10 mouse cellular contexts compared by ENCODE assay signal in genomic region chr12:99670762-99671152, GRCm38 (mm10).
DNase-seq lines count a peak whose midpoint lies in the region; ATAC-seq lines count a peak whose summit lies in the region.
"Had no signal": no experiment of that assay in that cellular context is flagged by ENCODE, and none has a peak within 500 bp of the region (broad histone marks: within the 10 kb centered on the region; RNA-seq: fewer than 3 reads in every experiment).

No protein-coding gene starts in this region.

- no peak for ATAC-seq in hindbrain, embryonic 12.5 days (ENCODE audit: low FRiP score)
- ATAC-seq in forebrain, embryonic 15.5 days (replicated peaks) = peak; percentile 62
- 0 out of 2 replicates have a peak, but pooled peaks have one; percentile 30 for ATAC-seq in midbrain, embryonic 15.5 days (replicated peaks)
- ATAC-seq: Patski had no signal

- peaks cover 11% of the 10 kb centered on the region for H3K4me1 ChIP-seq in hindbrain, embryonic 12.5 days
- peaks cover 18% of the 10 kb centered on the region for H3K4me1 ChIP-seq in hindbrain, embryonic 10.5 days (replicated peaks)
- peaks cover 2% of the 10 kb centered on the region; the same call in 1 of the 2 replicates for H3K4me1 ChIP-seq in brown adipose tissue, adult 24 weeks (ENCODE audit: control insufficient read depth, insufficient read depth, insufficient read length, low read length)
- peaks cover 30% of the 10 kb centered on the region for H3K4me1 ChIP-seq in forebrain, embryonic 15.5 days
- peaks cover 16% of the 10 kb centered on the region for H3K4me1 ChIP-seq in midbrain, embryonic 15.5 days

- H3K4me3 ChIP-seq in hindbrain, embryonic 12.5 days = no peak overlapping the region
- no peak overlapping the region for H3K4me3 ChIP-seq in hindbrain, embryonic 10.5 days
- peak overlapping the region; percentile 44; the same call in 1 of the 2 replicates for H3K4me3 ChIP-seq in brown adipose tissue, adult 24 weeks (ENCODE audit: insufficient read depth, low read depth, low read length)
- peak overlapping the region; percentile 13 for H3K4me3 ChIP-seq in forebrain, embryonic 15.5 days
- no peak overlapping the region for H3K4me3 ChIP-seq in midbrain, embryonic 15.5 days

- no peak overlapping the region for H3K9ac ChIP-seq in hindbrain, embryonic 12.5 days
- H3K9ac ChIP-seq in forebrain, embryonic 15.5 days (replicated peaks) = no peak overlapping the region
- no peak overlapping the region for H3K9ac ChIP-seq in midbrain, embryonic 15.5 days
- H3K9ac ChIP-seq: liver, embryonic 14.5 days had no signal

- DNase-seq in hindbrain, embryonic 10.5 days (ENCODE audit: low spot score) = no peak
- no peak for DNase-seq in left cerebral cortex, postnatal 25 days (ENCODE audit: low spot score in 2 of 2)
- DNase-seq in left cerebral cortex, postnatal 14 days (ENCODE audit: low spot score in 2 of 2) = no peak
- no peak for DNase-seq in testis, postnatal 10 days (ENCODE audit: low spot score)

- 0 out of 2 replicates have a peak overlapping the region, but pooled peaks have one; percentile 23 for H3K27ac ChIP-seq in hindbrain, embryonic 12.5 days
- H3K27ac ChIP-seq in hindbrain, embryonic 10.5 days = no peak overlapping the region
- H3K27ac ChIP-seq in brown adipose tissue, adult 24 weeks (replicated peaks; ENCODE audit: low read depth, low read length) = no peak overlapping the region
- peak overlapping the region; percentile 76 for H3K27ac ChIP-seq in forebrain, embryonic 15.5 days (replicated peaks)
- no peak overlapping the region for H3K27ac ChIP-seq in midbrain, embryonic 15.5 days
- H3K27ac ChIP-seq: liver, embryonic 14.5 days had no signal

- 68% methylated on average over 7 of the region's 7 CpGs for WGBS in hindbrain, embryonic 12.5 days
- 80% methylated on average over 7 of the region's 7 CpGs for WGBS in hindbrain, embryonic 10.5 days
- WGBS in forebrain, embryonic 15.5 days = 19% methylated on average over 7 of the region's 7 CpGs
- WGBS in midbrain, embryonic 15.5 days = 58% methylated on average over 7 of the region's 7 CpGs

- no peaks in the 10 kb centered on the region for H3K27me3 ChIP-seq in hindbrain, embryonic 12.5 days
- no peaks in the 10 kb centered on the region for H3K27me3 ChIP-seq in hindbrain, embryonic 10.5 days (ENCODE audit: insufficient read depth, poor library complexity, severe bottlenecking)
- no peaks in the 10 kb centered on the region for H3K27me3 ChIP-seq in forebrain, embryonic 15.5 days
- H3K27me3 ChIP-seq in midbrain, embryonic 15.5 days (replicated peaks) = no peaks in the 10 kb centered on the region
- H3K27me3 ChIP-seq: Patski had no signal

- H3K9me3 ChIP-seq in hindbrain, embryonic 12.5 days (replicated peaks) = no peaks in the 10 kb centered on the region
- no peaks in the 10 kb centered on the region for H3K9me3 ChIP-seq in hindbrain, embryonic 10.5 days
- no peaks in the 10 kb centered on the region for H3K9me3 ChIP-seq in forebrain, embryonic 15.5 days
- no peaks in the 10 kb centered on the region for H3K9me3 ChIP-seq in midbrain, embryonic 15.5 days

- peak overlapping the region; percentile 17; the same call in 1 of the 2 replicates for H3K4me2 ChIP-seq in hindbrain, embryonic 12.5 days (replicated peaks)
- peak overlapping the region; percentile 27 for H3K4me2 ChIP-seq in forebrain, embryonic 15.5 days (replicated peaks)
- H3K4me2 ChIP-seq in midbrain, embryonic 15.5 days = peak overlapping the region; percentile 17

- intact Hi-C loops in left cerebral cortex, postnatal 25 days (cut with DNase I) = loop anchor here (5.0 kb wide), 1 partner anchor 47 kb away; no protein-coding TSS in a partner anchor
- intact Hi-C loops in left cerebral cortex, postnatal 14 days (cut with DNase I) = no loop called here

- no peaks in the 10 kb centered on the region for H3K36me3 ChIP-seq in hindbrain, embryonic 12.5 days
- no peaks in the 10 kb centered on the region for H3K36me3 ChIP-seq in hindbrain, embryonic 10.5 days
- H3K36me3 ChIP-seq in forebrain, embryonic 15.5 days = no peaks in the 10 kb centered on the region
- H3K36me3 ChIP-seq in midbrain, embryonic 15.5 days (replicated peaks) = no peaks in the 10 kb centered on the region

Comparison
In these comparisons a context has a peak if more than half of its experiments do, and no peak if none do; other contexts are left out.
1. H3K27ac ChIP-seq: peak in hindbrain, embryonic 12.5 days (single experiment) and forebrain, embryonic 15.5 days (single experiment); none in hindbrain, embryonic 10.5 days (single experiment), brown adipose tissue, adult 24 weeks (single experiment) and midbrain, embryonic 15.5 days (single experiment).
2. H3K4me3 ChIP-seq: peak in brown adipose tissue, adult 24 weeks (single experiment) and forebrain, embryonic 15.5 days (single experiment); none in hindbrain, embryonic 12.5 days (single experiment), hindbrain, embryonic 10.5 days (single experiment) and midbrain, embryonic 15.5 days (single experiment).
3. Peak in every context shown above with its lines, with median percentiles within 50 percentile points of each other: H3K4me2 ChIP-seq.